Mouse (Mus musculus) hindbrain, embryonic 16.5 days (tissue): ENCODE data around the gene Ppp2r5a. TPM values are rescaled to one million over a fixed set of nuclear protein-coding genes. Genes with fewer than 3 reads are reported as not detected.

Source experiments
- ATAC-seq: fragments of 200-750 bp; cut with Nextera tagmentation; 2 replicates; pipeline ENCODE4 v1.8.0; 2017; ENCODE audit warnings: moderate TSS enrichment, moderate library complexity
- H3K27ac ChIP-seq: fragments of 300-500 bp; sonication (generic); 2 replicates; pipeline ENCODE4 v1.5.1; 2014; ENCODE audit warnings: low read depth, mild to moderate bottlenecking, control low read depth, low read length, moderate library complexity
- H3K27me3 ChIP-seq: fragments of 300-500 bp; sonication (generic); replicated peaks from 2 replicates; pipeline ENCODE4 v1.6.1; 2014; ENCODE audit warnings: low read length; ENCODE audit not compliant: control insufficient read depth, insufficient read depth
- H3K36me3 ChIP-seq: fragments of 300-500 bp; sonication (generic); 2 replicates; pipeline ENCODE4 v1.6.1; 2014; ENCODE audit warnings: mild to moderate bottlenecking, low read length, moderate library complexity, mixed read lengths; ENCODE audit not compliant: control insufficient read depth, insufficient read depth
- H3K4me1 ChIP-seq: fragments of 300-500 bp; sonication (generic); 2 replicates; pipeline ENCODE4 v1.6.1; 2014; ENCODE audit warnings: low read depth, low read length; ENCODE audit not compliant: control insufficient read depth, insufficient read depth
- H3K4me2 ChIP-seq: fragments of 300-500 bp; sonication (generic); 2 replicates; pipeline ENCODE4 v1.6.1; 2014; ENCODE audit warnings: mild to moderate bottlenecking, low read length, control low read depth, moderate library complexity
- H3K4me3 ChIP-seq: fragments of 300-500 bp; sonication (generic); 2 replicates; pipeline ENCODE4 v1.5.1; 2014; ENCODE audit warnings: mild to moderate bottlenecking, low read length, control low read depth, moderate library complexity
- H3K9ac ChIP-seq: fragments of 300-500 bp; sonication (generic); 2 replicates; pipeline ENCODE4 v1.6.1; 2014; ENCODE audit warnings: low read depth, mild to moderate bottlenecking, control low read depth, low read length, moderate library complexity
- H3K9me3 ChIP-seq: fragments of 300-500 bp; sonication (generic); 2 replicates; pipeline ENCODE4 v1.6.1; 2014; ENCODE audit warnings: mild to moderate bottlenecking, low read length, moderate library complexity; ENCODE audit not compliant: control insufficient read depth
- WGBS: fragments of 180-500 bp; shearing (Covaris S2); extraction: QIAGEN DNeasy Blood & Tissue Kit; methylation state at CpG from one replicate; pipeline ENCODE4 v1.1.7; 2014; 5-methylcytosine and 5-hydroxymethylcytosine counted together
- polyA plus RNA-seq: library from polyadenylated mRNA; unstranded; fragments of >200 nt; fragmentation: Nextera tagmentation; extraction: Ambion mirVana; gene quantifications from 2 replicates; pipeline ENCODE4 v1.2.1, GENCODE M21; 2015

The Ppp2r5a gene
- polyA plus RNA-seq, 1 experiment from 2014 or later = 6.3 TPM

- Histone ChIP-seq H3K4me1 (no peaks in the 10 kb centered on the region), H3K27me3 (no peaks in the 10 kb centered on the region), H3K9ac (no peak overlapping the region), H3K9me3 (no peaks in the 10 kb centered on the region), H3K36me3 (no peaks in the 10 kb centered on the region), H3K4me2 (no peak overlapping the region), H3K4me3 (no peak overlapping the region), H3K27ac (no peak overlapping the region)
- 69% methylated on average over 6 of the region's 6 CpGs for WGBS
- ATAC-seq = no peak
Observed at GRCm38 (mm10) chr1:191420930-191421404, 17.9 kb upstream of the Ppp2r5a start.

GRCm38 (mm10) chr1:191419991-191420751 is 17.1 kb upstream of the Ppp2r5a start:
- Histone ChIP-seq H3K4me1 (no peaks in the 10 kb centered on the region), H3K9me3 (no peaks in the 10 kb centered on the region), H3K27me3 (no peaks in the 10 kb centered on the region), H3K9ac (no peak overlapping the region), H3K36me3 (no peaks in the 10 kb centered on the region), H3K4me3 (no peak overlapping the region), H3K4me2 (no peak overlapping the region), H3K27ac (no peak overlapping the region)
- ATAC-seq = no peak
- WGBS = 50% methylated on average over 8 of the region's 8 CpGs

GRCm38 (mm10) chr1:191419421-191419820 is 16.3 kb upstream of the Ppp2r5a start:
- Histone ChIP-seq H3K27me3 (no peaks in the 10 kb centered on the region), H3K4me2 (no peak overlapping the region), H3K9me3 (no peaks in the 10 kb centered on the region), H3K9ac (no peak overlapping the region), H3K36me3 (no peaks in the 10 kb centered on the region), H3K4me3 (no peak overlapping the region), H3K4me1 (no peaks in the 10 kb centered on the region), H3K27ac (no peak overlapping the region)
- 61% methylated on average over 6 of the region's 6 CpGs for WGBS
- ATAC-seq = no peak

- WGBS = 73% methylated on average over 4 of the region's 4 CpGs
Observed at GRCm38 (mm10) chr1:191418936-191419335, 15.9 kb upstream of the Ppp2r5a start.

GRCm38 (mm10) chr1:191417111-191417510 is 14.0 kb upstream of the Ppp2r5a start:
- H3K4me2 ChIP-seq = no peak overlapping the region
- H3K27ac ChIP-seq = no peak overlapping the region
- no peaks in the 10 kb centered on the region for H3K27me3 ChIP-seq
- 82% methylated on average over 5 of the region's 5 CpGs for WGBS
- H3K9me3 ChIP-seq = no peaks in the 10 kb centered on the region
- ATAC-seq = no peak
- no peaks in the 10 kb centered on the region for H3K4me1 ChIP-seq
- H3K36me3 ChIP-seq = no peaks in the 10 kb centered on the region
- no peak overlapping the region for H3K9ac ChIP-seq
- H3K4me3 ChIP-seq = no peak overlapping the region

More at GRCm38 (mm10) chr1:191418936-191419335, 15.9 kb upstream of the Ppp2r5a start:
- no peak overlapping the region for H3K4me3 ChIP-seq
- H3K9ac ChIP-seq = no peak overlapping the region
- no peak for ATAC-seq
- H3K9me3 ChIP-seq = no peaks in the 10 kb centered on the region
- H3K36me3 ChIP-seq = no peaks in the 10 kb centered on the region
- no peak overlapping the region for H3K27ac ChIP-seq
- no peak overlapping the region for H3K4me2 ChIP-seq
- no peaks in the 10 kb centered on the region for H3K4me1 ChIP-seq
- no peaks in the 10 kb centered on the region for H3K27me3 ChIP-seq

- Histone ChIP-seq H3K4me1 (no peaks in the 10 kb centered on the region), H3K4me2 (no peak overlapping the region), H3K9ac (no peak overlapping the region), H3K27ac (no peak overlapping the region), H3K27me3 (no peaks in the 10 kb centered on the region), H3K36me3 (no peaks in the 10 kb centered on the region), H3K4me3 (no peak overlapping the region), H3K9me3 (no peaks in the 10 kb centered on the region)
- 19% methylated on average over 3 of the region's 3 CpGs for WGBS
- ATAC-seq = no peak
Observed at GRCm38 (mm10) chr1:191416611-191417010, 13.5 kb upstream of the Ppp2r5a start.

GRCm38 (mm10) chr1:191414432-191414831 is 11.4 kb upstream of the Ppp2r5a start:
- WGBS = 88% methylated on average over 6 of the region's 6 CpGs

GRCm38 (mm10) chr1:191413691-191414415 is 10.8 kb upstream of the Ppp2r5a start:
- Histone ChIP-seq H3K4me2 (no peak overlapping the region), H3K27ac (no peak overlapping the region), H3K9ac (no peak overlapping the region), H3K9me3 (no peaks in the 10 kb centered on the region), H3K4me3 (no peak overlapping the region), H3K36me3 (no peaks in the 10 kb centered on the region), H3K4me1 (no peaks in the 10 kb centered on the region), H3K27me3 (no peaks in the 10 kb centered on the region)
- 69% methylated on average over 6 of the region's 6 CpGs for WGBS
- ATAC-seq = no peak

More at GRCm38 (mm10) chr1:191414432-191414831, 11.4 kb upstream of the Ppp2r5a start:
- no peak overlapping the region for H3K4me2 ChIP-seq
- no peak for ATAC-seq
- no peaks in the 10 kb centered on the region for H3K36me3 ChIP-seq
- H3K27me3 ChIP-seq = no peaks in the 10 kb centered on the region
- H3K27ac ChIP-seq = no peak overlapping the region
- H3K4me3 ChIP-seq = no peak overlapping the region
- H3K9me3 ChIP-seq = no peaks in the 10 kb centered on the region
- no peaks in the 10 kb centered on the region for H3K4me1 ChIP-seq
- H3K9ac ChIP-seq = no peak overlapping the region

- Histone ChIP-seq H3K27ac (no peak overlapping the region), H3K36me3 (no peaks in the 10 kb centered on the region), H3K9me3 (no peaks in the 10 kb centered on the region), H3K4me1 (no peaks in the 10 kb centered on the region), H3K27me3 (no peaks in the 10 kb centered on the region), H3K4me2 (no peak overlapping the region), H3K9ac (no peak overlapping the region), H3K4me3 (no peak overlapping the region)
- 59% methylated on average over 10 of the region's 10 CpGs for WGBS
- ATAC-seq = no peak
Observed at GRCm38 (mm10) chr1:191410294-191411036, 7.4 kb upstream of the Ppp2r5a start.
